Mouse (Mus musculus) lung, embryonic 14.5 days (tissue): ENCODE results near the gene Psmg4. TPM values are rescaled to one million over a fixed set of nuclear protein-coding genes. Genes with fewer than 3 reads are reported as not detected.
A peak's percentile ranks its signal among the peaks of the same experiment; 100 is the strongest.

Experiments
- ATAC-seq: fragments of 200-750 bp; cut with Nextera tagmentation; 2 replicates; pipeline ENCODE4 v1.8.0; 2017; ENCODE audit warnings: mild to moderate bottlenecking, moderate TSS enrichment, moderate library complexity; ENCODE audit not compliant: insufficient read depth
- DNase-seq: peaks from one replicate; pipeline ENCODE4 v3.0.0-alpha.2; 2015
- H3K27ac ChIP-seq: fragments of 300-500 bp; sonication (generic); 2 replicates; pipeline ENCODE4 v1.5.1; 2014; ENCODE audit warnings: low read depth, mild to moderate bottlenecking, moderate library complexity
- H3K27me3 ChIP-seq: fragments of 300-500 bp; sonication (generic); 2 replicates; pipeline ENCODE4 v1.6.1; 2014; ENCODE audit warnings: low read length, control low read depth; ENCODE audit not compliant: insufficient read depth
- H3K36me3 ChIP-seq: fragments of 300-500 bp; sonication (generic); 2 replicates; pipeline ENCODE4 v1.6.1; 2014; ENCODE audit warnings: control low read depth; ENCODE audit not compliant: insufficient read depth
- H3K4me1 ChIP-seq: fragments of 300-500 bp; sonication (generic); 2 replicates; pipeline ENCODE4 v1.6.1; 2014; ENCODE audit warnings: antibody characterized with exemption, control low read depth; ENCODE audit not compliant: insufficient read depth
- H3K4me2 ChIP-seq: fragments of 300-500 bp; sonication (generic); 2 replicates; pipeline ENCODE4 v1.6.1; 2014; ENCODE audit warnings: mild to moderate bottlenecking
- H3K4me3 ChIP-seq: fragments of 300-500 bp; sonication (generic); 2 replicates; pipeline ENCODE4 v1.5.1; 2014; ENCODE audit warnings: low read depth, low read length
- H3K9ac ChIP-seq: fragments of 300-500 bp; sonication (generic); 2 replicates; pipeline ENCODE4 v1.6.1; 2014
- H3K9me3 ChIP-seq: fragments of 300-500 bp; sonication (generic); 2 replicates; pipeline ENCODE4 v1.6.1; 2016; ENCODE audit warnings: low read depth, low read length, control low read depth
- CTCF ChIP-seq: IDR thresholded peaks from 2 replicates; pipeline ENCODE4 v1.5.1; 2016; ENCODE audit warnings: antibody characterized with exemption, low read depth
- WGBS: fragments of 180-500 bp; shearing (Covaris S2); extraction: QIAGEN DNeasy Blood & Tissue Kit; methylation state at CpG from one replicate; pipeline ENCODE4 v1.1.7; 2014; 5-methylcytosine and 5-hydroxymethylcytosine counted together
- polyA plus RNA-seq: library from polyadenylated mRNA; unstranded; fragments of >200 nt; fragmentation: Nextera tagmentation; extraction: Ambion mirVana; gene quantifications from 2 replicates; pipeline ENCODE4 v1.2.1, GENCODE M21; 2014

The Psmg4 gene
- polyA plus RNA-seq, 1 experiment from 2014 or later = 78.0 TPM

- Histone ChIP-seq H3K4me2 (peak overlapping the region; percentile 74), H3K4me3 (no peak overlapping the region), H3K36me3 (no peaks in the 10 kb centered on the region), H3K27ac (no peak overlapping the region), H3K9ac (no peak overlapping the region), H3K4me1 (peaks cover 10% of the 10 kb centered on the region), H3K9me3 (no peaks in the 10 kb centered on the region), H3K27me3 (no peaks in the 10 kb centered on the region)
- DNase-seq = no peak
- ATAC-seq = no peak
- no peak for TF ChIP-seq CTCF
- 80% methylated on average over 3 of the region's 3 CpGs for WGBS
Observed at GRCm38 (mm10) chr13:34148181-34148580, 14.6 kb upstream of the Psmg4 start.

GRCm38 (mm10) chr13:34148767-34149392, 13.9 kb upstream of the Psmg4 start:
- DNase-seq (peak; percentile 75), ATAC-seq (peak; percentile 79)
- Histone ChIP-seq H3K4me1 (peaks cover 10% of the 10 kb centered on the region), H3K4me2 (peak overlapping the region; percentile 74), H3K36me3 (no peaks in the 10 kb centered on the region), H3K9me3 (no peaks in the 10 kb centered on the region), H3K27ac (peak overlapping the region; percentile 42), H3K4me3 (peak overlapping the region; percentile 42), H3K9ac (peak overlapping the region; percentile 51), H3K27me3 (no peaks in the 10 kb centered on the region)
- WGBS = 2% methylated on average over 23 of the region's 23 CpGs
- TF ChIP-seq CTCF = no peak

- Histone ChIP-seq H3K36me3 (no peaks in the 10 kb centered on the region), H3K4me3 (peak overlapping the region; percentile 42), H3K9me3 (no peaks in the 10 kb centered on the region), H3K4me1 (peaks cover 10% of the 10 kb centered on the region), H3K27ac (peak overlapping the region; percentile 42; the same call in 1 of the 2 replicates), H3K27me3 (no peaks in the 10 kb centered on the region), H3K4me2 (peak overlapping the region; percentile 74), H3K9ac (peak overlapping the region; percentile 51)
- no peak for ATAC-seq
- WGBS = 50% methylated on average over 5 of the region's 5 CpGs
- no peak for TF ChIP-seq CTCF
- DNase-seq = no peak
Observed at GRCm38 (mm10) chr13:34149463-34150176, 13.1 kb upstream of the Psmg4 start.

- WGBS = 9% methylated on average over 19 of the region's 19 CpGs
- no peaks in the 10 kb centered on the region for H3K27me3 ChIP-seq
- H3K4me3 ChIP-seq = no peak overlapping the region
- H3K27ac ChIP-seq = no peak overlapping the region
- H3K9ac ChIP-seq = 0 out of 2 replicates have a peak overlapping the region, but pooled peaks have one; percentile 10
- H3K4me1 ChIP-seq = peaks cover 10% of the 10 kb centered on the region
- peak overlapping the region; percentile 74 for H3K4me2 ChIP-seq
- ATAC-seq = no peak
- peak; percentile 37 for DNase-seq
- H3K36me3 ChIP-seq = no peaks in the 10 kb centered on the region
- no peak for TF ChIP-seq CTCF
- no peaks in the 10 kb centered on the region for H3K9me3 ChIP-seq
Observed at GRCm38 (mm10) chr13:34150271-34151027, 12.3 kb upstream of the Psmg4 start.

GRCm38 (mm10) chr13:34151425-34151824, 11.3 kb upstream of the Psmg4 start:
- H3K4me2 ChIP-seq = no peak overlapping the region
- no peak overlapping the region for H3K4me3 ChIP-seq
- no peak for ATAC-seq
- H3K27me3 ChIP-seq = no peaks in the 10 kb centered on the region
- no peaks in the 10 kb centered on the region for H3K9me3 ChIP-seq
- no peak for TF ChIP-seq CTCF
- DNase-seq = no peak
- WGBS = 86% methylated on average over 1 of the region's 1 CpGs
- peaks cover 10% of the 10 kb centered on the region for H3K4me1 ChIP-seq
- no peaks in the 10 kb centered on the region for H3K36me3 ChIP-seq
- H3K27ac ChIP-seq = no peak overlapping the region
- no peak overlapping the region for H3K9ac ChIP-seq

GRCm38 (mm10) chr13:34152695-34153094, 10.1 kb upstream of the Psmg4 start:
- Histone ChIP-seq H3K4me2 (no peak overlapping the region), H3K9ac (no peak overlapping the region), H3K27ac (no peak overlapping the region), H3K4me3 (no peak overlapping the region), H3K9me3 (no peaks in the 10 kb centered on the region), H3K36me3 (no peaks in the 10 kb centered on the region), H3K4me1 (peaks cover 10% of the 10 kb centered on the region), H3K27me3 (no peaks in the 10 kb centered on the region)
- DNase-seq (no peak), ATAC-seq (no peak)
- whole genome bisulfite sequencing = 42% methylated on average over 7 of the region's 7 CpGs
- TF ChIP-seq CTCF = no peak
